Mouse (Mus musculus) embryonic fibroblast, embryonic 13.5 days (primary cell): Measurements from ENCODE around the gene Ptprd. TPM values are rescaled to one million over a fixed set of nuclear protein-coding genes. Genes with fewer than 3 reads are reported as not detected.

Source experiments
- H3K27ac ChIP-seq: 2 replicates; pipeline ENCODE4 v1.5.1; 2012; ENCODE audit warnings: low read length, control low read depth, inconsistent platforms; ENCODE audit not compliant: insufficient read depth
- H3K4me1 ChIP-seq: 2 replicates; pipeline ENCODE4 v1.6.1; 2011; ENCODE audit warnings: low read length; ENCODE audit not compliant: control insufficient read depth, insufficient read depth
- H3K4me3 ChIP-seq: 2 replicates; pipeline ENCODE4 v1.5.1; 2011; ENCODE audit warnings: mild to moderate bottlenecking, control low read depth, low read length; ENCODE audit not compliant: insufficient read depth
- CTCF ChIP-seq: IDR thresholded peaks from 2 replicates; pipeline ENCODE4 v1.5.1; 2011; ENCODE audit warnings: mild to moderate bottlenecking, control low read depth, low read length, moderate library complexity, borderline replicate concordance; ENCODE audit not compliant: insufficient read depth
- POLR2A ChIP-seq: IDR thresholded peaks from 2 replicates; pipeline ENCODE4 v1.6.1; 2011; ENCODE audit warnings: low read depth, mild to moderate bottlenecking, control low read depth, low read length, moderate library complexity
- polyA plus RNA-seq: library from polyadenylated mRNA; stranded (reverse); fragments of >200 nt; gene quantifications from 2 replicates; pipeline ENCODE4 v1.2.4, GENCODE M21; 2011; ENCODE audit warnings: low read depth; ENCODE audit not compliant: missing spikeins, insufficient read length

Ptprd gene
- polyA plus RNA-seq, 1 experiment, result 39.3 TPM

DNA sequence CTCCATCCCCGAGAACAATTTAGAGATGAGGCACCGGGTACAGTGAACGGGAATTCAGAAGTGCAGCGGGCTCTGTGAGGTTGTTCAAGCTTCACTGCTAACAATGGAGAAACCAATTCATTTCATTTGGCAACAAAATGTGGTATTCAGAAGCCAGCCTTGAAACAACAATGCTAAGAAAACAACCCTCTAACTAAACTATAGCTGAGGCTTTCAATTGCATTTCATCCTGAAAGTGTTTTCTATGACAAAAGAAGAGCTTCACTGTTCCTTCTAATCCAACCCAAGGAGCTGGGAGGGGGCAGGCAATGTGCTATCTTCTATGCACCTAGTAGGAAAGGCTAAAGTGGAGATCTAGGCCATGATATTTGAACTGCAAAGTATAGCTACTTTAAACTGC lies 2217.2 kb downstream of the Ptprd start:
- no peak overlapping the region for H3K27ac ChIP-seq
- no peaks in the 10 kb centered on the region for H3K4me1 ChIP-seq
- no peak for TF ChIP-seq POLR2A
- TF ChIP-seq CTCF, result no peak
- no peak overlapping the region for H3K4me3 ChIP-seq

DNA sequence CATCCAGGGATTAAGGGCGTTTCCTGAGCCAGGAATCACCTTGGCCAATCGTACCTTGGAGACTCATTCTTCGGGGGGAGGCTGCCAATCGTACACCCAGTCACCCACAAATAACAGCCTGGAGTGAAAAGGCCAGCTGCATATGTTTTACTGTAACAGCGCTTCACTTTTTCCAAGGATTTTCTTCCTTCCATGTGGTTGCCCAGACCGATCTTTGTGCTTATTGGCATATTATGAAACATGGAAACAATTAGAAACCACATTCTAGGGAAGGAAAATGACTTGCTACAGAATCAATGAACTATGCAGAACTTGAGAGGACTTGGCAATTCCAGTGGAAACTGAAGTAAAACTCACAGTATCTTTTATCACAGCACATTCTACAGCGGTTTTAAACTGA lies 2218.7 kb downstream of the Ptprd start:
- no peaks in the 10 kb centered on the region for H3K4me1 ChIP-seq
- no peak overlapping the region for H3K27ac ChIP-seq
- no peak for TF ChIP-seq CTCF
- no peak overlapping the region for H3K4me3 ChIP-seq

DNA sequence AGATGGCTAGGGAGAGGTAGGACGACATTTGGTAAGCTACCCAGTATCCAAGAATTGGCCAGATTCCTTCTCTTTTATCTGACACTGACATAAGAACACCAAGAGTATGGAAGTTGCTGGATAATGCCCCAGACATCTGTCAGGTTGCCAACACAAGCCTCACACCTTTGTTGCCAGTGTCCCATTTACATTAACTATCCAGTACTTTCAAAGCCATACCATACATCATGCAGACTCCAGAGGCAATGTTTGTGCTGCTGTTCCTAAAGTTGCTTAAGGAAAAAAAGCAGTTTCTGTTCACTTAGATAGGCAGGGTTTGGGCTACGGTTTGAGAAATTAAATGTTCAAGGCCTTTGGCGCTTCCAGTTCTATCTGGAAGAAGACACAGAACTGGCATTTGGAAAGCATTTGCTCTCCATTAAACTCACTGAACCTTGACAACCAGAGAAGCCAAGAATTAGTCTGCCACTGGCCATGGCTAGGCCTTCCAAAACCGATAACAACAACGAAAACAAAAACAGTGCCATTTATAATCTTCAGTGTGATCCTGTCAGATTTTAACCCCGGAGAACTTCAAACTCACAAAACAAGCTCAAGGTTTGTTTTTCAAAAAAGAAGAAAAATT lies 2220.0 kb downstream of the Ptprd start:
- no peaks in the 10 kb centered on the region for H3K4me1 ChIP-seq
- TF ChIP-seq POLR2A, result no peak
- no peak overlapping the region for H3K27ac ChIP-seq
- H3K4me3 ChIP-seq, result no peak overlapping the region

DNA sequence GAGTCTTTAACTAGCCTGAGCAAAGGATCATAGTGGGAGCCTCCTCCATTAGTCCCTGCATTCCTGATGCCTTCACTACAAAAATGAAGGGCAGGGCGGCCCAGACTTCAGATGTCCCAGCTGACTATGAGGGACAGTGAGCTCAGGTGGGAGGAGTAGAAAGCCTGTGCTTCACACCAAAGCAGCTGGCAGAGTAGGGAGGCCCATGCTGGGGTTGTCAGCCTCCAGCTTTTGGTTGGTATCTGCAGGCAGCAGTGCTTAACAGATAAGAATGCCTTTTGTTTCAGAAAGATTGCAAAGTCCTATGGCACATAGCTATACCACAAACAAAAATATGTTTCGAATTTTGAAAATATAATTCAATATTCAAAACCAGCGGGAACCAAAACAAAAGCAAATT lies 2237.0 kb downstream of the Ptprd start:
- H3K4me3 ChIP-seq, result no peak overlapping the region
- H3K4me1 ChIP-seq, result no peaks in the 10 kb centered on the region
- TF ChIP-seq CTCF (no peak), POLR2A (no peak)
- H3K27ac ChIP-seq, result no peak overlapping the region

DNA sequence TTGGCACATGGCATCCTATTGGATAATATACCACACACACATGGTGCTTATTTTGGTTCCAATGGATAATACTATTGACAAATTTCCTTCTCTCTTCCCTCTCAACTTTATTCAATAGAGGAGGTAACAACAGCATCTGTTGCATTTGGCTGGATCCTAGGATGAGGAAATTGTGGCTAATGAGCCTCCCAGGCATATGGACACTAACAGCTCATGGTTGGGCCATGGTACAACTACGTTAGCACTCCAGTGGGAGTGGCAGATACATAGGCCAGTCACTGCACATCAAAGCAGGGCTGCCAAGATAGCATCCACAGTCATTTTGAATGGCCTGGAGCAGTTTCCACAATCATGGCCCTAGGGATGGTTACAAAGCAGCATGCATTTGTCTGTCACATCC lies 2238.4 kb downstream of the Ptprd start:
- no peak overlapping the region for H3K4me3 ChIP-seq
- TF ChIP-seq CTCF (no peak), POLR2A (no peak)
- H3K4me1 ChIP-seq, result no peaks in the 10 kb centered on the region
- H3K27ac ChIP-seq, result no peak overlapping the region

DNA sequence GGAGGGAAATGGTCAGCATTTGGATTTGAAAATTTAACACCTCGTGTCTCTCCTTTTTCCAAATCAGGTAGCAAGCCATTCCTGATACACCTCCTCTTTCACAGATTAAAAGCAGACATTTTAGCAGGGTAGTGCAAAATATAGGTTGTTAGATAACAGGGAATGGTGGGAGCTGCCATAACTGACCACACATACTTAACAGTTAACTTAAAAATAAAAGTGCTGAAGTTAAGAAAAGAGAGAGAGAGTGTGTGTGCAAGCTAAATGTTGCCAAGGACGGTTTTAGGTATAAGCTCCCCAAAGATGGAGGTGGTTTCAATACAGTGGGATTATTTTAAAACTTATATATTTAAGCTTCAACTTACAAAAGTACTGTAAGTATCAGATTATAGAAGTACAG lies 2241.8 kb downstream of the Ptprd start:
- H3K4me1 ChIP-seq, result no peaks in the 10 kb centered on the region
- H3K4me3 ChIP-seq, result no peak overlapping the region
- TF ChIP-seq POLR2A (no peak), CTCF (no peak)
- no peak overlapping the region for H3K27ac ChIP-seq

DNA sequence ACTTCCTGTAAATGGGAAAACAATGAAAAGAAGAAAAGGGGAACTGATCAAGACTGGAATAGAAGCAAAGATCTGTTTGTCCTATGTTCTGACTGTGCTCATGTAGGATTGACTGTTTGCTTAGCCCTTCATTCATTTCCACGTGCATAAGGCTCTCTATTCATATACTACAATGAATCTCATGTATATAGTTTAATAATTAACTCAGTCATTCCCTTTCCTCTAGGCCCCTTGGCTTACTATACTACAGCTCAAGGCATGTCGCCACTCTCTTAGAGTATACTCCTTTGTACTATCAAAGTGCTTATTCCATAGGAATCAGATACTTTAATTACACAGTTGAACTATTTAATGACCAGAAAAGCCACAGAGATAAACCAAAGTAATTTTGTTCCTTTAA lies 2243.1 kb downstream of the Ptprd start:
- Histone ChIP-seq H3K27ac (no peak overlapping the region), H3K4me1 (no peaks in the 10 kb centered on the region), H3K4me3 (no peak overlapping the region)
- no peak for TF ChIP-seq CTCF
- TF ChIP-seq POLR2A, result no peak

DNA sequence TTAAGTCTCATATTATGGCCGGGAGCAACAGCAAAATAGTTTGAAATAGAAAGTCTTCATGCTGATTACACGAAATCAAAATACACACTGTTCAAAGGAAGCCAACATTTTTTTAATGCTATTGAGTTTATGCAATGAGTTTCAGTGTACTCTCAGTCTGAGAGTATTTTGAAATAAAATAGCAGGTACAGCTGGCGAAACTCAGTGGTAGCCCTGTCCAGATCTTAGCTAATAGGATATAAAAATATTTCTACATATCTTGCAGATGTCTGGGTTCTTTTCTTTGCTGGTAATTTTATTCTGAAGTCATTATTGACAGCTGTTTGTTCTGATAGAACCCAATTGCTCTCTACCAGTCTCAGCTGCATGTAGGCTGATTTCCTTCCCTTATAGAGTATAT lies 2246.0 kb downstream of the Ptprd start:
- H3K4me1 ChIP-seq, result no peaks in the 10 kb centered on the region
- no peak overlapping the region for H3K27ac ChIP-seq
- TF ChIP-seq POLR2A, result no peak
- TF ChIP-seq CTCF, result no peak
- H3K4me3 ChIP-seq, result no peak overlapping the region

DNA sequence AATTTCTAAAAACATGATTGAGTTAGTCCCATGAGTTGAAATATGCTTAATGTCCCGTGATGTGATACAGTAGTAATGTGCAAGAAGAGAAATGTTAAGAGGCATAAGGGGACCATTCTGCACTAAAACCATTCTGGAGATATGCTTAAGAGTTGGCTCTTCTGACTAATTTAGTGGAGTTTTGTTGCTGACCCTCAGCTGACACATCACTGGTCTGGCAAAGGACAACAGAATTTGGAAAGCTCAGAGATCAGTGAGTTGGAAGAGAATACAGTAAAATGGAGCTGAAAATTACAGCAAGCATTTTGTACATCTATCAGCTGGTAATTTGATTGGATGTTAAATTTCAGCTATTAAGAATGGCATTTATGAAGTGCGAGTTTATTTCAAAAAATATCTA lies 2248.8 kb downstream of the Ptprd start:
- Histone ChIP-seq H3K27ac (no peak overlapping the region), H3K4me3 (no peak overlapping the region), H3K4me1 (no peaks in the 10 kb centered on the region)
- TF ChIP-seq CTCF (no peak), POLR2A (no peak)

DNA sequence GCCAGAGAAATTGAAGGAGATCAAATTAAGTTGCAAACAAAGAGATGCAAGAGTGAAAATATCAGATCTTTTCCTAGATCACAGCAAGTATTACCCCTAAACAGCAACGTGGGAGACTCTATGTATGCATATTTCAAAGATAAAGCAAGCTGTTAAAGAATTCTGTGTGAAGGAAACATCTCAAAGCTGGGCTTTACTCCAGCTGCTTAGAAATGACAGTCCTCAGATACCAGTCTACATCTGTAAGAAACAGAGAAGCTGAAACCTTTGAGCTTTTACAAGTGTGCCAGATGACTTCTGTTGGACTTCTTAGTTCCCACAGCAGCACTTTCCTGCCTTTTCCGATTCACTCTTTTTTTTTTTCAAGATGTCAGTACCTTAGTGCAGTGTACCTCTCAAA lies 2249.9 kb downstream of the Ptprd start:
- no peak overlapping the region for H3K4me3 ChIP-seq
- no peak for TF ChIP-seq POLR2A
- TF ChIP-seq CTCF, result no peak
- H3K4me1 ChIP-seq, result no peaks in the 10 kb centered on the region
- no peak overlapping the region for H3K27ac ChIP-seq

DNA sequence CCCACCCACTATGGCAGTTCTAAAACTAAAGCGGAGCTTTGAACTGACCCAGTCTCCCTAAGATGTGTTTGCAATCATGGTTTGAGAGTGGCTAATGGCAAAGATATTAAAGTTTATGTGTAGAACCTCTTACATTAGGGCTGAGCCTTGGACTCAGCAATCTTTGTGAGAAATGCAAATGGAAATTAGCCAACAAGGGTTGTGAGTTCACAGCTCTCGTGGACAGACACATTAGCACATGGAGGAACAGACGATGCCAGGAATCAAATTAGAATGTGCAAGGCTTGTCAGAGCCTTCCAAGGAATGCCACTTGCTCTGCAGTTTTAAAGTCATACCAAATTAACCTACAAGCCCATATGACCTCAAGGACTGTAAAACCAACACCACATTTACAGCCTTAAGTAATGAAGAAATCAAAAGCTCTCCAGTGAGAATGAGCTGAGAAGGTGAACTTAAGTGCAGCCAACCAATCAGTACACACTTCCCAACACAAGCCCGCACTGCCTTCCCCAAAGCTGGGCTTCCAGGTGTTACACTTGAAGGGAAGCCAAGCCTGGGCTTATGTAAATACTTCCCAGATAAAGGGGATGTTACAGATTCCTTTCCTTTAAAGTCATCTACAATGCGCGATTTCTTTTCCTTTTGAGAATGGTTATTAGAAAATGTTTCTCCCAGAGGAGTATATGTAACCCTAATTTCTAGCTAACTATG lies 2258.3 kb downstream of the Ptprd start:
- TF ChIP-seq CTCF, result no peak
- TF ChIP-seq POLR2A, result no peak
- Histone ChIP-seq H3K4me1 (no peaks in the 10 kb centered on the region; the same call in 1 of the 2 replicates), H3K4me3 (no peak overlapping the region), H3K27ac (no peak overlapping the region)

DNA sequence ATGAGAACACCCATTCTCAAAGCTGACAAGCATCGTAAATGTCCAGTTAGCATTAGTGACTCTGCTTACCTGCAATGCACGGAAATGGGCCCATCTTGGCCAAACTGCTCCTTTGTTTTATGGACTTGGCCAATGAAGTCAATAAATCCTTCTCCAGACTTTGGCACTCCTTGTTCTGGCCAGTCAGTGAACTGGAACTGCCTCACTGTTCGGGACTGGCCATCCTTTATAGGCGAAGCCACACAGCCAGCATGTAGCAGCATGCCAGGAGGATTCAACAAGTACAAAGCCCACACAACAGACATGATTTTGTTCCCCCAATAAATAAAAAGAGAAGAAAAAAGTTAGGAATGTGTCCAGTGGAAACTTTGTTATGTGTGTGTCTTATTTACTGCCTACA lies 2261.2 kb downstream of the Ptprd start:
- Histone ChIP-seq H3K4me1 (no peaks in the 10 kb centered on the region; the same call in 1 of the 2 replicates), H3K27ac (no peak overlapping the region), H3K4me3 (no peak overlapping the region)
- no peak for TF ChIP-seq CTCF
- TF ChIP-seq POLR2A, result no peak
